Mouse (Mus musculus): ENCODE data around the gene Rps6ka2. TPM values are rescaled to one million over a fixed set of nuclear protein-coding genes. Genes with fewer than 3 reads are reported as not detected.
"Not testable (repeated sequence)": the region's sequence is repeated elsewhere in the genome, so short reads cannot be mapped to it uniquely, and the experiment has no call there.

Gene Rps6ka2
- 10 to 100 TPM; 10.3 to 17.6 TPM for total RNA-seq (2021)
- long read RNA-seq, experiment 1, partial matches to known transcripts: 0 of 4 reads
- long read RNA-seq, experiment 1, other reads (novel, unspliced or antisense): 4 of 4 reads
- long read RNA-seq, experiment 2, partial matches to known transcripts: 0 of 1 reads
- long read RNA-seq, experiment 2, other reads (novel, unspliced or antisense): 1 of 1 reads

- DNase-seq: peak; percentile 98
These were observed at the start of gene Rps6ka2 for GRCm38 (mm10) chr17:7169627-7170303. Rps6ka2 (plus strand) TSS chr17:7170115.

GRCm38 (mm10) chr17:7120835-7121234, 49.1 kb upstream of the Rps6ka2 start:
- not testable (repeated sequence) for DNase-seq

GRCm38 (mm10) chr17:7122554-7122953, 47.4 kb upstream of the Rps6ka2 start:
- not testable (repeated sequence) for DNase-seq

GRCm38 (mm10) chr17:7126475-7126874, 43.4 kb upstream of the Rps6ka2 start:
- DNase-seq: not testable (repeated sequence)

GRCm38 (mm10) chr17:7134002-7134401, 35.9 kb upstream of the Rps6ka2 start:
- not testable (repeated sequence) for DNase-seq

GRCm38 (mm10) chr17:7135277-7135676, 34.6 kb upstream of the Rps6ka2 start:
- DNase-seq: not testable (repeated sequence)

GRCm38 (mm10) chr17:7138186-7138925, 31.6 kb upstream of the Rps6ka2 start:
- no peak for DNase-seq

- DNase-seq: no peak
These were observed 29.3 kb upstream of the Rps6ka2 start for GRCm38 (mm10) chr17:7140399-7141174.

GRCm38 (mm10) chr17:7142367-7142766, 27.5 kb upstream of the Rps6ka2 start:
- peak in 1 of 2 experiments; percentile 39 for DNase-seq

- peak; percentile 50 to 56 for DNase-seq
These were observed 25.9 kb upstream of the Rps6ka2 start for GRCm38 (mm10) chr17:7143885-7144518.

GRCm38 (mm10) chr17:7145373-7146058, 24.4 kb upstream of the Rps6ka2 start:
- DNase-seq: no peak

- DNase-seq: no peak
These were observed 23.4 kb upstream of the Rps6ka2 start for GRCm38 (mm10) chr17:7146479-7146878.

- no peak for DNase-seq
These were observed 22.0 kb upstream of the Rps6ka2 start for GRCm38 (mm10) chr17:7147920-7148321.

- no peak for DNase-seq
These were observed 20.4 kb upstream of the Rps6ka2 start for GRCm38 (mm10) chr17:7149328-7150195.

GRCm38 (mm10) chr17:7151446-7152100, 18.3 kb upstream of the Rps6ka2 start:
- DNase-seq: no peak

- no peak for DNase-seq
These were observed 17.3 kb upstream of the Rps6ka2 start for GRCm38 (mm10) chr17:7152662-7153061.

GRCm38 (mm10) chr17:7163955-7164354, 6.0 kb upstream of the Rps6ka2 start:
- DNase-seq: no peak

GRCm38 (mm10) chr17:7165524-7165923, 4.4 kb upstream of the Rps6ka2 start:
- DNase-seq: no peak

GRCm38 (mm10) chr17:7168961-7169626, 821 bp upstream of the Rps6ka2 start:
- peak; percentile 86 to 87 for DNase-seq

All from adrenal gland, postnatal 36 days (tissue).